Mouse (Mus musculus): ENCODE results near the gene Ebf1.

GRCm38 (mm10) chr11:45012081-45012480 lies 395.0 kb downstream of the Ebf1 start:
- no peak for TF ChIP-seq POLR2A (IDR thresholded peaks at IDR 0.05; ENCODE audit: control insufficient read depth, low read depth, low read length)
- no peak for TF ChIP-seq CTCF (IDR thresholded peaks at IDR 0.05; ENCODE audit: control insufficient read depth, insufficient read depth, insufficient replicate concordance, low read depth, low read length)
